Mouse (Mus musculus) embryonic facial prominence, embryonic 11.5 days (tissue): Measurements from ENCODE around the gene Mapk10. TPM values are rescaled to one million over a fixed set of nuclear protein-coding genes. Genes with fewer than 3 reads are reported as not detected.

Experiments
- ATAC-seq: fragments of 200-750 bp; cut with Nextera tagmentation; replicated peaks from 2 replicates; pipeline ENCODE4 v1.8.0; 2017; ENCODE audit warnings: low read depth; ENCODE audit not compliant: insufficient number of reproducible peaks, low FRiP score, low TSS enrichment
- DNase-seq: peaks from one replicate; pipeline ENCODE4 v3.0.0-alpha.2; 2015; ENCODE audit warnings: low spot score
- H3K27ac ChIP-seq: fragments of 300-500 bp; sonication (generic); replicated peaks from 2 replicates; pipeline ENCODE4 v1.5.1; 2014; ENCODE audit warnings: mild to moderate bottlenecking, low read depth, low read length, control low read depth
- H3K27me3 ChIP-seq: fragments of 300-500 bp; sonication (generic); 2 replicates; pipeline ENCODE4 v1.6.1; 2014; ENCODE audit warnings: mild to moderate bottlenecking, low read length, moderate library complexity, mixed read lengths; ENCODE audit not compliant: control insufficient read depth, insufficient read depth
- H3K36me3 ChIP-seq: fragments of 300-500 bp; sonication (generic); replicated peaks from 2 replicates; pipeline ENCODE4 v1.6.1; 2014; ENCODE audit warnings: low read depth, mild to moderate bottlenecking, low read length, moderate library complexity, mixed read lengths; ENCODE audit not compliant: control insufficient read depth, insufficient read depth
- H3K4me1 ChIP-seq: fragments of 300-500 bp; sonication (generic); 2 replicates; pipeline ENCODE4 v1.6.1; 2014; ENCODE audit warnings: low read length, mixed read lengths; ENCODE audit not compliant: control insufficient read depth, insufficient read depth
- H3K4me2 ChIP-seq: fragments of 300-500 bp; sonication (generic); 2 replicates; pipeline ENCODE4 v1.6.1; 2014; ENCODE audit warnings: low read depth, mild to moderate bottlenecking, control low read depth, low read length, moderate library complexity
- H3K4me3 ChIP-seq: fragments of 300-500 bp; sonication (generic); 2 replicates; pipeline ENCODE4 v1.5.1; 2014; ENCODE audit warnings: low read depth, low read length, control low read depth
- H3K9ac ChIP-seq: fragments of 300-500 bp; sonication (generic); replicated peaks from 2 replicates; pipeline ENCODE4 v1.6.1; 2014; ENCODE audit warnings: mild to moderate bottlenecking, control low read depth, low read length
- H3K9me3 ChIP-seq: fragments of 300-500 bp; sonication (generic); replicated peaks from 2 replicates; pipeline ENCODE4 v1.6.1; 2016; ENCODE audit warnings: mild to moderate bottlenecking, low read length, inconsistent platforms, mixed read lengths; ENCODE audit not compliant: control insufficient read depth
- WGBS: fragments of 180-500 bp; shearing (Covaris S2); extraction: QIAGEN DNeasy Blood & Tissue Kit; methylation state at CpG from one replicate; pipeline ENCODE4 v1.1.7; 2014; 5-methylcytosine and 5-hydroxymethylcytosine counted together
- polyA plus RNA-seq: library from polyadenylated mRNA; unstranded; fragments of >200 nt; fragmentation: Nextera tagmentation; extraction: Ambion mirVana; gene quantifications from 2 replicates; pipeline ENCODE4 v1.2.1, GENCODE M21; 2014

The Mapk10 gene
- polyA plus RNA-seq, 1 experiment from 2014 or later: 11.9 TPM

DNA sequence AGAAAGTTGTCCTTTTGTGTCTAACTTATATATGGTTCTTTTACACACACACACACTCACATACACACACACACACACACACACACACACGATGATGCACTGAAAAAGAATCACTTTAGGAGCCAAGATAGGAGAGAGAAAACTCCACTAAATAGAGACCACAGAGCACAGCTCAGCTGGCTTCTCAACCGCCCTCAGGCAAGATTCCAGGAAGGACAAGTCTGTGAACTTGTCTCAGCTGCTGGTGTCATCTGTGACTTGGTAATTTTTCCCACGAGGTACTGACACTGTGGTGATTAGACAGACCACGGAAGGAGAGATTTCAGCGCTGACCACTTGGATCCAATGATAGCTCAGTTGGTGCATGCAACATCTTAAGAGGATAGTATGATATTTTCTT, 310.0 kb downstream of the Mapk10 start:
- ATAC-seq (no peak), DNase-seq (no peak)
- Histone ChIP-seq H3K4me3 (no peak overlapping the region), H3K4me1 (no peaks in the 10 kb centered on the region), H3K27me3 (no peaks in the 10 kb centered on the region), H3K27ac (no peak overlapping the region), H3K9ac (no peak overlapping the region), H3K9me3 (no peaks in the 10 kb centered on the region), H3K4me2 (no peak overlapping the region), H3K36me3 (no peaks in the 10 kb centered on the region)
- 82% methylated on average over 5 of the region's 5 CpGs for WGBS

DNA sequence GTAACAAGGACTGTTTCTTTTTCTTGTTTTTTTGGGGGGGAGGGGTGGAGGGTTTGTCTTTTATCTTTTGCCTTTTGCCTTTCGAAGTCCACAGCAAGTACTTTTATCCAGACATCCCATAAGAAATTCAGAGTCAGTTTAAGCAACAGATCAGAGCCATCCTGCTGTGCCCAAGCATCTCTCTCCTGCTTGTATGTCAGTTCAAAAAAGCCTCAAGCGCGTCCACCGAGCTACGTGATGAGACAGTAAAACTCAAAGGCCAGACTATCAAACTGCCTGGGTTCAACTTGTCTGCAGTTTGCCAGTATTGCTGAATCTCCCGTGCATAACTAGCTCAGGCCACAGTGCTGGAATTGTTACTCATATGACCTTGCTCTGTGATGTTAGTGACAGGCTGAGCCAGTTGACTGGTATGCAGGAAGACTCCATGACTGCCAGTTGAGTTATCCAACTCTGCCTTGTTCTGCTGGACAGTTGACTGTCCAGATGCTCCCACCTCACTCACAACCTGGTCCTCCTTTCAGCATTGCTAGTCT, 311.4 kb downstream of the Mapk10 start:
- Histone ChIP-seq H3K9me3 (no peaks in the 10 kb centered on the region), H3K9ac (no peak overlapping the region), H3K36me3 (no peaks in the 10 kb centered on the region), H3K27me3 (no peaks in the 10 kb centered on the region), H3K27ac (no peak overlapping the region), H3K4me1 (no peaks in the 10 kb centered on the region), H3K4me2 (no peak overlapping the region), H3K4me3 (no peak overlapping the region)
- DNase-seq: no peak
- no peak for ATAC-seq
- 80% methylated on average over 6 of the region's 6 CpGs for WGBS

- 95% methylated on average over 4 of the region's 4 CpGs for WGBS
- Histone ChIP-seq H3K36me3 (no peaks in the 10 kb centered on the region), H3K27ac (no peak overlapping the region), H3K27me3 (no peaks in the 10 kb centered on the region), H3K9ac (no peak overlapping the region), H3K4me1 (no peaks in the 10 kb centered on the region), H3K9me3 (no peaks in the 10 kb centered on the region), H3K4me2 (no peak overlapping the region), H3K4me3 (no peak overlapping the region)
- ATAC-seq (no peak), DNase-seq (no peak)
Measured at GRCm38 (mm10) chr5:102898301-102898700, 312.8 kb downstream of the Mapk10 start.

GRCm38 (mm10) chr5:102892226-102892625, 318.9 kb downstream of the Mapk10 start:
- no peak overlapping the region for H3K9ac ChIP-seq
- no peaks in the 10 kb centered on the region for H3K4me1 ChIP-seq
- no peaks in the 10 kb centered on the region for H3K27me3 ChIP-seq
- ATAC-seq: no peak
- H3K27ac ChIP-seq: no peak overlapping the region
- no peaks in the 10 kb centered on the region for H3K36me3 ChIP-seq
- 93% methylated on average over 11 of the region's 11 CpGs for WGBS
- no peak for DNase-seq
- H3K4me2 ChIP-seq: no peak overlapping the region
- no peak overlapping the region for H3K4me3 ChIP-seq
- no peaks in the 10 kb centered on the region for H3K9me3 ChIP-seq

DNA sequence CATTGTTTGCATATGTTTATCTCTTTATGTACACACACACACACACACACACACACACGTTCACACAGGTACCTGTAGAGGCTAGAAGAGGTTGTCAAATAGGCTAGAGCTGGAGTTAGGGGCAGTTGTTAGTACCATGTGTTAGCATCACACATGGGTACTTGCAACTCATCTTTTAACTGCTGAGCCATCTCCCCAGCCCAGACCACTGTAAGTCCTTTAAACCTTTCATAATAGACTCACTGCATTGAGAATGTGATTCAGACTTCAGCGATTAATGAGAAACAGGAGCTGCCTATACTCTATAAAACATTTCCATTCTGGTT, 322.0 kb downstream of the Mapk10 start:
- Histone ChIP-seq H3K36me3 (no peaks in the 10 kb centered on the region), H3K27ac (no peak overlapping the region), H3K9me3 (no peaks in the 10 kb centered on the region), H3K4me2 (no peak overlapping the region), H3K9ac (no peak overlapping the region), H3K27me3 (no peaks in the 10 kb centered on the region), H3K4me3 (no peak overlapping the region), H3K4me1 (no peaks in the 10 kb centered on the region)
- ATAC-seq (no peak), DNase-seq (no peak)
- WGBS: 89% methylated on average over 2 of the region's 2 CpGs

GRCm38 (mm10) chr5:102888482-102889162, 322.5 kb downstream of the Mapk10 start:
- H3K4me1 ChIP-seq: no peaks in the 10 kb centered on the region
- no peaks in the 10 kb centered on the region for H3K9me3 ChIP-seq
- no peak overlapping the region for H3K27ac ChIP-seq
- no peak for DNase-seq
- WGBS: 83% methylated on average over 14 of the region's 14 CpGs
- H3K4me2 ChIP-seq: no peak overlapping the region
- no peaks in the 10 kb centered on the region for H3K36me3 ChIP-seq
- H3K27me3 ChIP-seq: no peaks in the 10 kb centered on the region
- H3K4me3 ChIP-seq: no peak overlapping the region
- no peak overlapping the region for H3K9ac ChIP-seq
- no peak for ATAC-seq

- no peaks in the 10 kb centered on the region for H3K36me3 ChIP-seq
- no peak overlapping the region for H3K4me2 ChIP-seq
- H3K27me3 ChIP-seq: no peaks in the 10 kb centered on the region
- ATAC-seq (no peak), DNase-seq (peak; percentile 5)
- H3K9ac ChIP-seq: no peak overlapping the region; the same call in 1 of the 2 replicates
- 62% methylated on average over 16 of the region's 16 CpGs for WGBS
- H3K4me1 ChIP-seq: no peaks in the 10 kb centered on the region
- H3K4me3 ChIP-seq: no peak overlapping the region
- H3K27ac ChIP-seq: no peak overlapping the region
- no peaks in the 10 kb centered on the region for H3K9me3 ChIP-seq
Measured at GRCm38 (mm10) chr5:102875628-102876027, 335.5 kb downstream of the Mapk10 start.

DNA sequence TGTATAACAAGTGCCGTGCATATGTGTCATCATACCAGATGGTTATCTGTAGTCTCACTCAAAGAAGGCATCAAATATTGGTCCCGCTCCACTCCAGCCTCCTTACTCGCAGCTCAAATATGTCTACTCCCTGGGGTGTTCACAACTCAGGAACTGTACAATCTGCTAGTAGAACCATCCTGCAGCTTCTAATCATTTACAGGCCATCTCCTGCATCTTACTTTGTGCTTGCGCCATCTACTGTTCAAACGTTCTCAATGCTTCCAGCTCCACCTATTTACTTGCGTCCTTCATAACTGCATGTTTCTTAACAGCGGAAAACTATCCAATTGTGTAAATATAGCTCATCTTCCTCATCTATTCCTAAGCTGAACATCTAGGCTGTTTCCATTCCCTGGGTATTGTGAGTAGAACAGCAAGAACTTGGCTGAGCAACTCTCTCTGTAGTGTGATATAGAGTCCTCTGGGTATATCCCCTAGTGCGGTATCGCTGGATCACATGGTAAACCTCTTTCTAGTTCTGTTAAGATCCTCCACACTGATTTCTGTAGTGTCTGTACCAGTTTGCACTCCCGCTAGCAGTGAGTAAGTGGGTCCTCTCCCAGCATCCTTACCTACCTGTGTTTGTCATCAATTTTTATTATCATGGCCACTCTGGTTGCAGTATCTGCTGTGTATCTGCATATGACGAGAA, 336.4 kb downstream of the Mapk10 start:
- H3K4me3 ChIP-seq: no peak overlapping the region
- no peaks in the 10 kb centered on the region for H3K27me3 ChIP-seq
- no peaks in the 10 kb centered on the region for H3K36me3 ChIP-seq
- H3K4me2 ChIP-seq: no peak overlapping the region
- WGBS: 46% methylated on average over 11 of the region's 11 CpGs
- 0 out of 2 replicates have a peak, but pooled peaks have one; percentile 62 for ATAC-seq
- H3K9me3 ChIP-seq: no peaks in the 10 kb centered on the region
- no peak overlapping the region for H3K9ac ChIP-seq
- DNase-seq: peak; percentile 86
- no peak overlapping the region for H3K27ac ChIP-seq
- no peaks in the 10 kb centered on the region for H3K4me1 ChIP-seq
